Mouse (Mus musculus): ENCODE data around the gene Ralgapa1. TPM values are rescaled to one million over a fixed set of nuclear protein-coding genes. Genes with fewer than 3 reads are reported as not detected.
"Not testable (repeated sequence)": the region's sequence is repeated elsewhere in the genome, so short reads cannot be mapped to it uniquely, and the experiment has no call there.

Ralgapa1 gene
- total and polyA plus RNA-seq, 2 experiments from 2014 or later: 18.8 to 146 TPM

DNA sequence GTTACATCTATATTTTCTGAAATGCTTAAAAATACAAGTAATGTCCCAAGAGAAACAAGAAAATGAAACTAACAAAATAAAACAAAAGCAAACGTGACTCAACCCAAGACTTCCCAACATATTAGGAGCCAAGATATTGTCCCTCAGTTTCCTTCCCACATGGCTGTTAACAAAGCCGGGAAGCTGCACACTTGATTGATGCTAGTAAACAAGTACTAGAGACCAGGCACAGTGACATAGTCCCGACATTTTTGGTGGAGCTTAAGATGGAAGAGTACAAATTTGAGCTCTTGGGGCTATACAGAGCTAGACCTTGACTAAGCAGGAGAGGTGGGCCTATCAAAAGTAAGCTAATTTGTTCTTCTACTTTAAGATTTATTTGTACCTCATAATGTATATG is 23.9 kb downstream of the Ralgapa1 start:
- H3K9ac ChIP-seq (replicated peaks; ENCODE audit: low read length, poor library complexity, severe bottlenecking): no peak overlapping the region
- no peak overlapping the region for H3K4me3 ChIP-seq (ENCODE audit: low read depth, low read length)
- DNase-seq (ENCODE audit: low spot score): no peak
- no peaks in the 10 kb centered on the region for H3K27me3 ChIP-seq (ENCODE audit: insufficient read depth, low read length)
- no peak overlapping the region for H3K27ac ChIP-seq (ENCODE audit: low read depth, low read length)
- H3K36me3 ChIP-seq (ENCODE audit: insufficient read depth, low read length): no peaks in the 10 kb centered on the region
- ATAC-seq (ENCODE audit: low FRiP score): no peak
- WGBS: 87% methylated on average over 3 of the region's 3 CpGs
- TF ChIP-seq CTCF (IDR thresholded peaks at IDR 0.05): no peak
- H3K4me1 ChIP-seq (ENCODE audit: insufficient read depth, low read length): no peaks in the 10 kb centered on the region
- H3K9me3 ChIP-seq (ENCODE audit: low read length): no peaks in the 10 kb centered on the region
- no peak overlapping the region for H3K4me2 ChIP-seq (ENCODE audit: low read depth, low read length, poor library complexity, severe bottlenecking)

DNA sequence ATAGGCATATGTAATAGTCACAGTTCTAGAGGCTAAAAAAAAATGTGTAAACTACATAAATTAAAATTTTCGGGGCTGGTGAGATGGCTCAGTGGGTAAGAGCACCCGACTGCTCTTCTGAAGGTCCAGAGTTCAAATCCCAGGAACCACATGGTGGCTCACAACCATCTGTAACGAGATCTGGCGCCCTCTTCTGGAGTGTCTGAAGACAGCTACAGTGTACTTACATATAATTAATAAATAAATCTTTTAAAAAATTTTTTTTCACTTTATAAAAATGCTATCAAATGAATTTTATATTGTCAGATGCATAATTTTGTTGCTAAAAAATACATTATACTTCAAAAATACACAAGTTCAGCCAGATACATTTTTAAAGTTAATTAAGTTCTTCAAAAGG is 26.5 kb downstream of the Ralgapa1 start:
- H3K27me3 ChIP-seq (ENCODE audit: insufficient read depth, low read length); ATAC-seq (ENCODE audit: low FRiP score); H3K27ac ChIP-seq (ENCODE audit: low read depth, low read length); H3K4me2 ChIP-seq (ENCODE audit: low read depth, low read length, poor library complexity, severe bottlenecking); H3K36me3 ChIP-seq (ENCODE audit: insufficient read depth, low read length); H3K9me3 ChIP-seq (ENCODE audit: low read length); H3K9ac ChIP-seq (replicated peaks; ENCODE audit: low read length, poor library complexity, severe bottlenecking); H3K4me3 ChIP-seq (ENCODE audit: low read depth, low read length); DNase-seq (ENCODE audit: low spot score); H3K4me1 ChIP-seq (ENCODE audit: insufficient read depth, low read length): not testable (repeated sequence)
- WGBS: 87% methylated on average over 4 of the region's 4 CpGs

DNA sequence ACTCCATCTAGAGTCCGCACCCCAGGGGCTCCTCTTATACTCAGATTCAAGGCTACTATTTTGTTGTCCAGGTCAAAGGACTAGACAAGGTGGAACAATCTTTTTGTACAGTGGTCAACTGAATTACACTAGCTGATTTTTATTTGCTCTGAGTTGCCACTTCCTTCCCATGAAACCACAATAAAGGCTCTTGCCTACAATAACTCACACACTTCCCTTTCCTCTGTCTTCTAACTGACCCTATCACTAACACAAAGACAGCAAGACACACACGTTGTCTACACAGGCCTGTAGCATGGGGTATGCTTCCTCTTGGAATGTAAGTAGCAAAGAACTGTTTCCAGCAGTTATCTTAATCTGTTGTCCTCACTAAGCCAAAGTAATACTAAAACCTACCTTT is 35.7 kb downstream of the Ralgapa1 start:
- H3K4me2 ChIP-seq (ENCODE audit: low read depth, low read length, poor library complexity, severe bottlenecking): no peak overlapping the region
- WGBS: 90% methylated on average over 2 of the region's 2 CpGs
- no peaks in the 10 kb centered on the region for H3K9me3 ChIP-seq (ENCODE audit: low read length)

GRCm38 (mm10) chr12:55782662-55783061 is 38.3 kb downstream of the Ralgapa1 start:
- TF ChIP-seq CTCF (IDR thresholded peaks at IDR 0.05): no peak
- DNase-seq (ENCODE audit: low spot score): no peak
- Histone ChIP-seq H3K4me3 (ENCODE audit: low read depth, low read length) (no peak overlapping the region), H3K4me2 (ENCODE audit: low read depth, low read length, poor library complexity, severe bottlenecking) (no peak overlapping the region), H3K9ac (replicated peaks; ENCODE audit: low read length, poor library complexity, severe bottlenecking) (no peak overlapping the region), H3K27ac (ENCODE audit: low read depth, low read length) (no peak overlapping the region), H3K4me1 (ENCODE audit: insufficient read depth, low read length) (no peaks in the 10 kb centered on the region), H3K27me3 (ENCODE audit: insufficient read depth, low read length) (no peaks in the 10 kb centered on the region), H3K36me3 (ENCODE audit: insufficient read depth, low read length) (peaks cover 16% of the 10 kb centered on the region), H3K9me3 (ENCODE audit: low read length) (no peaks in the 10 kb centered on the region)
- 94% methylated on average over 3 of the region's 3 CpGs for WGBS
- no peak for ATAC-seq (ENCODE audit: low FRiP score)

More for the DNA sequence above, 35.7 kb downstream of the Ralgapa1 start:
- no peak for DNase-seq (ENCODE audit: low spot score)
- Histone ChIP-seq H3K4me3 (ENCODE audit: low read depth, low read length) (no peak overlapping the region), H3K27me3 (ENCODE audit: insufficient read depth, low read length) (no peaks in the 10 kb centered on the region), H3K36me3 (ENCODE audit: insufficient read depth, low read length) (peaks cover 20% of the 10 kb centered on the region), H3K27ac (ENCODE audit: low read depth, low read length) (no peak overlapping the region), H3K9ac (replicated peaks; ENCODE audit: low read length, poor library complexity, severe bottlenecking) (no peak overlapping the region), H3K4me1 (ENCODE audit: insufficient read depth, low read length) (no peaks in the 10 kb centered on the region)
- no peak for ATAC-seq (ENCODE audit: low FRiP score)
- no peak for TF ChIP-seq CTCF (IDR thresholded peaks at IDR 0.05)

GRCm38 (mm10) chr12:55778301-55778700 is 42.7 kb downstream of the Ralgapa1 start:
- Histone ChIP-seq H3K9ac (replicated peaks; ENCODE audit: low read length, poor library complexity, severe bottlenecking) (no peak overlapping the region), H3K4me2 (ENCODE audit: low read depth, low read length, poor library complexity, severe bottlenecking) (no peak overlapping the region), H3K4me1 (ENCODE audit: insufficient read depth, low read length) (no peaks in the 10 kb centered on the region), H3K36me3 (ENCODE audit: insufficient read depth, low read length) (peaks cover 13% of the 10 kb centered on the region; the same call in 1 of the 2 replicates), H3K4me3 (ENCODE audit: low read depth, low read length) (no peak overlapping the region), H3K27me3 (ENCODE audit: insufficient read depth, low read length) (no peaks in the 10 kb centered on the region), H3K27ac (ENCODE audit: low read depth, low read length) (no peak overlapping the region), H3K9me3 (ENCODE audit: low read length) (no peaks in the 10 kb centered on the region)
- peak; percentile 48 for TF ChIP-seq CTCF (IDR thresholded peaks at IDR 0.05)
- WGBS: 89% methylated on average over 2 of the region's 2 CpGs
- no peak for ATAC-seq (ENCODE audit: low FRiP score)
- peak; percentile 7 for DNase-seq (ENCODE audit: low spot score)

DNA sequence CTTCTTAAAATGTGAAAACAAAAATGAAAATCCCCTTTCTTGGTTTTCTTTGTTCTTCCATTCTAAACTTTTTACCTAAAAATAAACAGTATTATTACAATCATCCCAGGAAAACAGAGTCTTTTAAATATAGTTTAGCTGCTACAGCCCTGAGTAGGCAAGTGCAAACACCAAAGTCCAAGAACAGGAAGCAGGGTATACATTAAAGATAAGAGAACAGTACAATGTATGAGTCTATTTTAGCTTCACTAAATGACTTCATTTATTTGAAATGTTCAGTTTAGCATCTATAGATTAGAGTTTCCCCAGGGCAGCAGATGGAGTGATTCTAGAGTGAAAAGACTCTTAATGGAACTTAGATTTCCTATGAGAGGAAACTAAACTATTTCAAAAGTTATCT is 43.6 kb downstream of the Ralgapa1 start:
- no peak overlapping the region for H3K4me3 ChIP-seq (ENCODE audit: low read depth, low read length)
- H3K27me3 ChIP-seq (ENCODE audit: insufficient read depth, low read length): no peaks in the 10 kb centered on the region
- H3K9me3 ChIP-seq (ENCODE audit: low read length): no peaks in the 10 kb centered on the region
- no peak for TF ChIP-seq CTCF (IDR thresholded peaks at IDR 0.05)
- no peak for DNase-seq (ENCODE audit: low spot score)
- H3K4me1 ChIP-seq (ENCODE audit: insufficient read depth, low read length): no peaks in the 10 kb centered on the region
- H3K9ac ChIP-seq (replicated peaks; ENCODE audit: low read length, poor library complexity, severe bottlenecking): no peak overlapping the region
- no peak for ATAC-seq (ENCODE audit: low FRiP score)
- H3K27ac ChIP-seq (ENCODE audit: low read depth, low read length): no peak overlapping the region
- no peak overlapping the region for H3K4me2 ChIP-seq (ENCODE audit: low read depth, low read length, poor library complexity, severe bottlenecking)
- H3K36me3 ChIP-seq (ENCODE audit: insufficient read depth, low read length): peaks cover 13% of the 10 kb centered on the region; the same call in 1 of the 2 replicates
